Mouse (Mus musculus): ENCODE results near the gene Rnd2. TPM values are rescaled to one million over a fixed set of nuclear protein-coding genes. Genes with fewer than 3 reads are reported as not detected.
"Not testable (repeated sequence)": the region's sequence is repeated elsewhere in the genome, so short reads cannot be mapped to it uniquely, and the experiment has no call there.

Gene Rnd2
- polyA plus RNA-seq, 1 experiment: 11.4 TPM

- Histone ChIP-seq H3K4me1 (ENCODE audit: control insufficient read depth, insufficient read depth, low read length) (peaks cover 21% of the 10 kb centered on the region), H3K4me3 (ENCODE audit: insufficient read depth, low read length) (peak overlapping the region; percentile 67), H3K27ac (ENCODE audit: insufficient read depth, low read depth, low read length) (peak overlapping the region; percentile 2; the same call in 1 of the 2 replicates)
- TF ChIP-seq CTCF (IDR thresholded peaks at IDR 0.05; ENCODE audit: low read depth, low read length) (no peak), POLR2A (IDR thresholded peaks at IDR 0.05; ENCODE audit: borderline replicate concordance, low read depth, low read length) (no peak)
Observed at GRCm38 (mm10) chr11:101467477-101468262, 2.9 kb downstream of the Rnd2 start.

GRCm38 (mm10) chr11:101468263-101468688, 3.5 kb downstream of the Rnd2 start:
- TF ChIP-seq CTCF (IDR thresholded peaks at IDR 0.05; ENCODE audit: low read depth, low read length) (no peak), POLR2A (IDR thresholded peaks at IDR 0.05; ENCODE audit: borderline replicate concordance, low read depth, low read length) (no peak)
- peaks cover 16% of the 10 kb centered on the region for H3K4me1 ChIP-seq (ENCODE audit: control insufficient read depth, insufficient read depth, low read length)
- H3K4me3 ChIP-seq (ENCODE audit: insufficient read depth, low read length): peak overlapping the region; percentile 67
- no peak overlapping the region for H3K27ac ChIP-seq (ENCODE audit: insufficient read depth, low read depth, low read length)

DNA sequence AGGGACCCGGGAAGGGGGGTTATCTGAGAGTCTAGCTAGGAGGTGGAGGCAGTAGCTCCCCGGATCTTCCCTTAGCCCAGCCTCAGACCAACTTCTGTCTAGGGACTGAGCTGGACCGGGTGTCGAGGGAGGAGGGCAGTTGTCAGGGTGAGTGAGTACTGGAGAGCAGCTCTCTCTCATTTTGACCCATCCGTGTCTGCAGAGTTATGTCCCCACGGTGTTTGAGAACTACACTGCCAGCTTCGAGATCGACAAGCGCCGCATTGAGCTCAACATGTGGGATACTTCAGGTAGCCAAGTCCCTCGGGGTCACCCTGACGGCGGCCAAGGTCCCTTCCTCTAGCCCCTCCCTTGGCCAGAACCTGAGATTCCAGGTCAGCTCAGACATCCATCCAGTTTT, 3.9 kb downstream of the Rnd2 start:
- H3K4me1 ChIP-seq (ENCODE audit: control insufficient read depth, insufficient read depth, low read length): peaks cover 12% of the 10 kb centered on the region

GRCm38 (mm10) chr11:101469155-101469554, 4.4 kb downstream of the Rnd2 start:
- peaks cover 8% of the 10 kb centered on the region for H3K4me1 ChIP-seq (ENCODE audit: control insufficient read depth, insufficient read depth, low read length)
- H3K27ac ChIP-seq (ENCODE audit: insufficient read depth, low read depth, low read length): no peak overlapping the region
- H3K4me3 ChIP-seq (ENCODE audit: insufficient read depth, low read length): no peak overlapping the region
- no peak for TF ChIP-seq POLR2A (IDR thresholded peaks at IDR 0.05; ENCODE audit: borderline replicate concordance, low read depth, low read length)
- TF ChIP-seq CTCF (IDR thresholded peaks at IDR 0.05; ENCODE audit: low read depth, low read length): no peak

More for the DNA sequence above, 3.9 kb downstream of the Rnd2 start:
- TF ChIP-seq CTCF (IDR thresholded peaks at IDR 0.05; ENCODE audit: low read depth, low read length) (no peak), POLR2A (IDR thresholded peaks at IDR 0.05; ENCODE audit: borderline replicate concordance, low read depth, low read length) (no peak)
- H3K4me3 ChIP-seq (ENCODE audit: insufficient read depth, low read length): no peak overlapping the region; the same call in 1 of the 2 replicates
- no peak overlapping the region for H3K27ac ChIP-seq (ENCODE audit: insufficient read depth, low read depth, low read length)

DNA sequence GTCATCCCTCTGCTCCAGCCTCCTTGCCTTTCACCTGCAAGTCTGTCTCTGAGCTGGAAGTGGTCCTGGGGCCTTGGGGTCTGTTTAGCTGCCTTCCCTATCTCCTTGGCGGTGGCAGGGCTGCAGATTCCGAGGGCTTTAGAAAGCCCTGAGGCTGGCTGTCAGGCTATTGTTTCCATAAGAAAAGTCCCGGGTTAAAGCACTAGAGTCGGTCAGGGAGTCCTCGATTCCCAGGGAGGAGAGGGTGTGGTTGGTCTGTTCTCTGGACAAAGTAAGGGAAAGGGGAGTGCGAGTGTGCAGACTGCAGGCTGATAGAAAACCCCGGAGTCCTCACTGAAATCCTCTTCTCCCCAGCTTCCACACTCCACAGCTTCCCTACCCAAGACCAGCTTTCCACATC, 5.4 kb downstream of the Rnd2 start:
- 0 out of 2 replicates have a peak, but pooled peaks cover 6% of the 10 kb centered on the region for H3K4me1 ChIP-seq (ENCODE audit: control insufficient read depth, insufficient read depth, low read length)
- no peak overlapping the region for H3K4me3 ChIP-seq (ENCODE audit: insufficient read depth, low read length)
- TF ChIP-seq CTCF (IDR thresholded peaks at IDR 0.05; ENCODE audit: low read depth, low read length): no peak
- no peak for TF ChIP-seq POLR2A (IDR thresholded peaks at IDR 0.05; ENCODE audit: borderline replicate concordance, low read depth, low read length)
- no peak overlapping the region for H3K27ac ChIP-seq (ENCODE audit: insufficient read depth, low read depth, low read length)

- Histone ChIP-seq H3K4me3 (ENCODE audit: insufficient read depth, low read length) (no peak overlapping the region), H3K4me1 (ENCODE audit: control insufficient read depth, insufficient read depth, low read length) (0 out of 2 replicates have a peak, but pooled peaks cover 3% of the 10 kb centered on the region), H3K27ac (ENCODE audit: insufficient read depth, low read depth, low read length) (no peak overlapping the region)
- no peak for TF ChIP-seq POLR2A (IDR thresholded peaks at IDR 0.05; ENCODE audit: borderline replicate concordance, low read depth, low read length)
- no peak for TF ChIP-seq CTCF (IDR thresholded peaks at IDR 0.05; ENCODE audit: low read depth, low read length)
Observed at GRCm38 (mm10) chr11:101471926-101472325, 7.1 kb downstream of the Rnd2 start.

GRCm38 (mm10) chr11:101472336-101472735, 7.5 kb downstream of the Rnd2 start:
- H3K4me1 ChIP-seq (ENCODE audit: control insufficient read depth, insufficient read depth, low read length): no peaks in the 10 kb centered on the region

GRCm38 (mm10) chr11:101473686-101474085, 8.9 kb downstream of the Rnd2 start:
- H3K4me3 ChIP-seq (ENCODE audit: insufficient read depth, low read length); H3K4me1 ChIP-seq (ENCODE audit: control insufficient read depth, insufficient read depth, low read length); H3K27ac ChIP-seq (ENCODE audit: insufficient read depth, low read depth, low read length): not testable (repeated sequence)

More at GRCm38 (mm10) chr11:101472336-101472735, 7.5 kb downstream of the Rnd2 start:
- TF ChIP-seq CTCF (IDR thresholded peaks at IDR 0.05; ENCODE audit: low read depth, low read length) (no peak), POLR2A (IDR thresholded peaks at IDR 0.05; ENCODE audit: borderline replicate concordance, low read depth, low read length) (no peak)
- no peak overlapping the region for H3K4me3 ChIP-seq (ENCODE audit: insufficient read depth, low read length)
- H3K27ac ChIP-seq (ENCODE audit: insufficient read depth, low read depth, low read length): no peak overlapping the region

DNA sequence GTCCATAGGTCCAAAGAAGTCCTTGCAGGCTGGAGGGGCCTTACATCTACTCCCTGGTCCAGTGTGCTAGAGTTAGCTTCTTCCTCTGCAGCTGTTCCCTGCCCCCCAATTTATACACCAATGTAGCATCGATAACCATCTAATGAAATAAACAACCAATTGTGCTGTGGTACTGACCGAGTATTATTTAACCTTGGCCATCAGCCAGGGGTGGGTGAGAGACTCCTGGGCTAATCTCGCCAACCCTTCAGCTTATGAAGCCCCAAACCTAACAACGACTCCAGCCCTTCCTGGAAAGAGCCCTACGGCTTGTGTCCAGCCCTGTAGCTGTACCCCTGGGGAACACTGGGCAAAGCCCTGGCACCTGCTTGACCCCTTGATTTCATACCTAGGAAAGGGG, 9.5 kb downstream of the Rnd2 start:
- TF ChIP-seq CTCF (IDR thresholded peaks at IDR 0.05; ENCODE audit: low read depth, low read length): no peak
- no peak for TF ChIP-seq POLR2A (IDR thresholded peaks at IDR 0.05; ENCODE audit: borderline replicate concordance, low read depth, low read length)
- Histone ChIP-seq H3K4me3 (ENCODE audit: insufficient read depth, low read length) (no peak overlapping the region), H3K27ac (ENCODE audit: insufficient read depth, low read depth, low read length) (no peak overlapping the region), H3K4me1 (ENCODE audit: control insufficient read depth, insufficient read depth, low read length) (no peaks in the 10 kb centered on the region)

GRCm38 (mm10) chr11:101476361-101476760, 11.6 kb downstream of the Rnd2 start:
- H3K4me3 ChIP-seq (ENCODE audit: insufficient read depth, low read length); H3K4me1 ChIP-seq (ENCODE audit: control insufficient read depth, insufficient read depth, low read length); H3K27ac ChIP-seq (ENCODE audit: insufficient read depth, low read depth, low read length): not testable (repeated sequence)

Measured in bone marrow macrophage, adult 2 months (primary cell).